Mouse (Mus musculus) heart, adult 11 months (tissue): ENCODE data around the gene Fgf23.

ENCODE experiments used
- DNase-seq: peaks from one replicate; pipeline ENCODE4 v3.0.0; 2022

Gene Fgf23

GRCm38 (mm10) chr6:127114753-127115456 lies 42.2 kb downstream of the Fgf23 start:
- DNase-seq, result no peak

- DNase-seq, result no peak
Observed at GRCm38 (mm10) chr6:127122221-127122806, 49.6 kb downstream of the Fgf23 start.

GRCm38 (mm10) chr6:127122996-127123395 lies 50.3 kb downstream of the Fgf23 start:
- no peak for DNase-seq

GRCm38 (mm10) chr6:127123506-127123905 lies 50.8 kb downstream of the Fgf23 start:
- no peak for DNase-seq

- no peak for DNase-seq
Observed at GRCm38 (mm10) chr6:127129659-127130058, 57.0 kb downstream of the Fgf23 start.

GRCm38 (mm10) chr6:127130377-127130776 lies 57.7 kb downstream of the Fgf23 start:
- DNase-seq, result no peak
